Mouse (Mus musculus) heart, adult 2 months (tissue): Measurements from ENCODE around the gene Rbm19. TPM values are rescaled to one million over a fixed set of nuclear protein-coding genes. Genes with fewer than 3 reads are reported as not detected.

Experiments
- DNase-seq, 2 experiments: peaks; one replicate each; pipeline ENCODE4 v3.0.0; 2021
- H3K27ac ChIP-seq: fragments of 200-600 bp; 2 replicates; pipeline ENCODE4 v1.8.1; 2022
- H3K27me3 ChIP-seq: fragments of 200-500 bp; 2 replicates; pipeline ENCODE4 v1.6.1; 2012; ENCODE audit warnings: mild to moderate bottlenecking, low read length, inconsistent platforms, mixed read lengths; ENCODE audit not compliant: control insufficient read depth, insufficient read depth
- H3K36me3 ChIP-seq: fragments of 200-500 bp; 2 replicates; pipeline ENCODE4 v1.6.1; 2012; ENCODE audit warnings: low read length, inconsistent platforms; ENCODE audit not compliant: control insufficient read depth, insufficient read depth
- H3K4me1 ChIP-seq: fragments of 200-500 bp; 2 replicates; pipeline ENCODE4 v1.6.1; 2011; ENCODE audit warnings: low read length; ENCODE audit not compliant: control insufficient read depth, insufficient read depth
- H3K4me3 ChIP-seq: fragments of 200-600 bp; 2 replicates; pipeline ENCODE4 v1.8.1; 2022
- H3K79me2 ChIP-seq: fragments of 200-500 bp; replicated peaks from 2 replicates; pipeline ENCODE4 v1.6.1; 2012; ENCODE audit warnings: mild to moderate bottlenecking, inconsistent platforms, low read length, moderate library complexity, mixed read lengths; ENCODE audit not compliant: control insufficient read depth, insufficient read depth
- H3K9ac ChIP-seq: fragments of 200-500 bp; 2 replicates; pipeline ENCODE4 v1.6.1; 2012; ENCODE audit warnings: low read depth, mild to moderate bottlenecking, control low read depth, inconsistent platforms, low read length, mixed read lengths
- CTCF ChIP-seq: fragments of 200-600 bp; IDR thresholded peaks from 2 replicates; pipeline ENCODE4 v1.8.1; 2022; ENCODE audit warnings: antibody characterized with exemption, mild to moderate bottlenecking, moderate library complexity
- EP300 ChIP-seq: fragments of 200-500 bp; IDR thresholded peaks from 2 replicates; pipeline ENCODE4 v1.6.1; 2011; ENCODE audit warnings: low read depth, low read length, control low read depth; ENCODE audit not compliant: insufficient read depth
- POLR2A ChIP-seq: fragments of 200-500 bp; IDR thresholded peaks from 2 replicates; pipeline ENCODE4 v1.6.1; 2011; ENCODE audit warnings: mild to moderate bottlenecking, low read depth, low read length, control low read depth; ENCODE audit not compliant: insufficient read depth
- WGBS: fragments of 180-500 bp; shearing (Covaris S2); methylation state at CpG from one replicate; pipeline ENCODE4 v1.1.7; 2018; 5-methylcytosine and 5-hydroxymethylcytosine counted together
- intact Hi-C: fragments of 180-260 bp; cut with DNase I; formaldehyde crosslinking; loops from one replicate; pipeline ENCODE4 v1.15.1; 2025
- polyA plus RNA-seq: library from polyadenylated mRNA; depleted of rRNA; stranded (reverse); fragments of >200 nt; gene quantifications from 2 replicates; pipeline ENCODE4 v1.2.3, GENCODE M21; 2012
- total RNA-seq, 2 experiments: library from RNA; stranded (reverse); gene quantifications; 2 replicates each; pipeline ENCODE4 v1.2.3; 2021

Gene Rbm19
- total and polyA plus RNA-seq, 3 experiments, result 11.6 to 22.1 (median 19.6) TPM

- H3K36me3 ChIP-seq, result no peaks in the 10 kb centered on the region
- H3K27me3 ChIP-seq, result no peaks in the 10 kb centered on the region
- no peak overlapping the region for H3K9ac ChIP-seq
- no peaks in the 10 kb centered on the region for H3K79me2 ChIP-seq
- intact Hi-C loops, result no loop called here
- TF ChIP-seq EP300 (no peak), CTCF (no peak), POLR2A (no peak)
- H3K27ac ChIP-seq, result no peak overlapping the region
- H3K4me3 ChIP-seq, result no peak overlapping the region
- 66% methylated on average over 8 of the region's 8 CpGs for WGBS
- H3K4me1 ChIP-seq, result peaks cover 1% of the 10 kb centered on the region; the same call in 1 of the 2 replicates
- no peak for DNase-seq
Observed at GRCm38 (mm10) chr5:120172729-120173101, 56.5 kb downstream of the Rbm19 start.

- TF ChIP-seq POLR2A (no peak), CTCF (peak; percentile 58)
- Histone ChIP-seq H3K4me1 (peaks cover 1% of the 10 kb centered on the region; the same call in 1 of the 2 replicates), H3K79me2 (no peaks in the 10 kb centered on the region), H3K36me3 (no peaks in the 10 kb centered on the region), H3K9ac (no peak overlapping the region), H3K4me3 (no peak overlapping the region), H3K27me3 (no peaks in the 10 kb centered on the region), H3K27ac (no peak overlapping the region)
- intact Hi-C loops, result loop anchor here (2.0 kb wide), 2 partner anchors 36 kb away; no protein-coding TSS in a partner anchor
- WGBS, result 54% methylated on average over 7 of the region's 7 CpGs
- DNase-seq, result peak in 1 of 2 experiments; percentile 25
Observed at GRCm38 (mm10) chr5:120174317-120174716, 58.1 kb downstream of the Rbm19 start.

DNA sequence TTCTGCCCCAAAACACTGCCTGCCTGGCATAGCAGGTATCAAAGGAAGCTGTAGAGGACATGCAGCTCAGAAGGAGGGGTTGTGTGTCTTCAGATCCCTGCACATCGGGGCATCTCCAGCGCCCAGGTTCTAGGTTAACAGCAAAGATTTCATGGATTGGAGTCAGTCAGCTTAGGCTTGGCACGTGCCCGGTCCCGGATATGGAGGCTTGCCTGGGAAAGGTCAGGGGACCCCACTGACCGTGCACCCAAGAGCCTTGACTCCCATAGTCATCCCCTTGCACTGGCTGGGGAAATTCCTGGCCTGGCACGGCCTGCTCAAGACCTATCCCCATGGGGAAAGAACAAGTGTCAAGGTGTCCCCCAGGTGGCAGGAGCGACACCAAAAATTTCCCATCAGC is 59.0 kb downstream of the Rbm19 start:
- no peak for DNase-seq
- H3K36me3 ChIP-seq, result no peaks in the 10 kb centered on the region
- 94% methylated on average over 8 of the region's 8 CpGs for WGBS
- no peaks in the 10 kb centered on the region for H3K27me3 ChIP-seq
- peaks cover 1% of the 10 kb centered on the region; the same call in 1 of the 2 replicates for H3K4me1 ChIP-seq
- intact Hi-C loops, result loop anchor here (2.0 kb wide), 2 partner anchors 36 kb away; no protein-coding TSS in a partner anchor
- TF ChIP-seq EP300 (no peak), CTCF (no peak)
- no peak overlapping the region for H3K9ac ChIP-seq
- no peak overlapping the region for H3K27ac ChIP-seq
- no peaks in the 10 kb centered on the region for H3K79me2 ChIP-seq
- no peak overlapping the region for H3K4me3 ChIP-seq

GRCm38 (mm10) chr5:120176246-120177065 is 60.2 kb downstream of the Rbm19 start:
- 72% methylated on average over 13 of the region's 13 CpGs for WGBS
- intact Hi-C loops, result no loop called here
- TF ChIP-seq EP300 (0 out of 2 replicates have a peak, but pooled peaks have one; percentile 46), CTCF (no peak)
- Histone ChIP-seq H3K79me2 (no peaks in the 10 kb centered on the region), H3K9ac (no peak overlapping the region), H3K4me3 (no peak overlapping the region), H3K27ac (peak overlapping the region; percentile 71), H3K27me3 (no peaks in the 10 kb centered on the region), H3K36me3 (no peaks in the 10 kb centered on the region), H3K4me1 (peaks cover 8% of the 10 kb centered on the region)
- peak; percentile 50 to 80 for DNase-seq

- TF ChIP-seq CTCF, result no peak
- TF ChIP-seq EP300, result no peak
- TF ChIP-seq POLR2A, result no peak
- H3K27me3 ChIP-seq, result no peaks in the 10 kb centered on the region
- intact Hi-C loops, result no loop called here
- DNase-seq, result no peak
- peak overlapping the region; percentile 52 for H3K27ac ChIP-seq
- H3K4me1 ChIP-seq, result peaks cover 11% of the 10 kb centered on the region
- no peak overlapping the region for H3K4me3 ChIP-seq
- WGBS, result 75% methylated on average over 4 of the region's 4 CpGs
- no peaks in the 10 kb centered on the region for H3K79me2 ChIP-seq
- no peak overlapping the region for H3K9ac ChIP-seq
- no peaks in the 10 kb centered on the region for H3K36me3 ChIP-seq
Observed at GRCm38 (mm10) chr5:120177066-120177340, 60.7 kb downstream of the Rbm19 start.

- no peaks in the 10 kb centered on the region for H3K36me3 ChIP-seq
- no peak for DNase-seq
- H3K79me2 ChIP-seq, result no peaks in the 10 kb centered on the region
- H3K27ac ChIP-seq, result no peak overlapping the region
- intact Hi-C loops, result no loop called here
- TF ChIP-seq EP300 (no peak), CTCF (no peak), POLR2A (no peak)
- 96% methylated on average over 11 of the region's 11 CpGs for WGBS
- peaks cover 14% of the 10 kb centered on the region for H3K4me1 ChIP-seq
- no peaks in the 10 kb centered on the region for H3K27me3 ChIP-seq
- no peak overlapping the region for H3K9ac ChIP-seq
- H3K4me3 ChIP-seq, result no peak overlapping the region
Observed at GRCm38 (mm10) chr5:120180102-120180501, 63.8 kb downstream of the Rbm19 start.
